Mouse (Mus musculus): Measurements from ENCODE around the gene Etv5.

DNA sequence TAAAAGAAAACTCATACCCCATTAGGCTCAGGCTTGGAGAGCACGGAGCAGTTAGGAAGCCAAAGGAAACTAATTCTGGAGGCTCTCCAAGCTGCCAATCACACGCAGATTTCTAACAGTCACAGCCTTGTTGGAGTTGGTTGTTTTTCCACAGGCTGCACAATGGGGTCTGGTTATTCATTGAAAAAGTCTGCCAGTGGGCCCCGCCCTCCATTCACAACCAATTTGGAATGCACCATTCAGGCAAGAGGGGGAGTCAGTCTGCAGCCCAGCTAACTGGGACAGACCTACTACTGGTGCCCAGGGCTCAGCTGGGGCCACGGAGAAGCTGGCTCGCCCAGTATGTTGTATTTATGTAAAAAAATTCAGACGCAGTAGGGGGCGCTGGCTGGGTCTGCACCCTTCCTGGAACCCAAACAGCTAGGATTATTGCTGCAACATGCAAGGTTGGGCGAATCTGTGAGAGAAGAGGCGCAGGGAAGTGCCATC, 10.6 kb downstream of the Etv5 start:
- TF ChIP-seq CTCF (IDR thresholded peaks at IDR 0.05; ENCODE audit: borderline replicate concordance, insufficient read depth, low read length) = 0 out of 2 replicates have a peak, but pooled peaks have one; percentile 16
- no peak for TF ChIP-seq POLR2A (IDR thresholded peaks at IDR 0.05; ENCODE audit: low read depth, low read length)

Measured in embryonic fibroblast, embryonic 13.5 days (primary cell).